Mouse (Mus musculus): ENCODE measurements around the gene Med12l. TPM values are rescaled to one million over a fixed set of nuclear protein-coding genes. Genes with fewer than 3 reads are reported as not detected.

Gene Med12l
- polyA plus RNA-seq, 1 experiment from 2014 or later, result 5.5 TPM

- no peaks in the 10 kb centered on the region for H3K4me1 ChIP-seq (replicated peaks; ENCODE audit: control insufficient read depth, insufficient read depth, low read length)
- H3K27me3 ChIP-seq (ENCODE audit: control insufficient read depth, insufficient read depth, low read length), result no peaks in the 10 kb centered on the region
- no peak for DNase-seq (ENCODE audit: low spot score)
- WGBS, result 90% methylated on average over 4 of the region's 4 CpGs
- no peak overlapping the region for H3K27ac ChIP-seq (ENCODE audit: low read depth, low read length)
- no peak overlapping the region for H3K4me2 ChIP-seq (ENCODE audit: low read depth, low read length, severe bottlenecking)
- ATAC-seq (replicated peaks; ENCODE audit: low FRiP score), result no peak
- no peak overlapping the region for H3K9ac ChIP-seq (ENCODE audit: low read length)
- no peaks in the 10 kb centered on the region for H3K9me3 ChIP-seq (ENCODE audit: control insufficient read depth, low read length)
- H3K36me3 ChIP-seq (ENCODE audit: control insufficient read depth, insufficient read depth, low read length), result no peaks in the 10 kb centered on the region
- no peak overlapping the region for H3K4me3 ChIP-seq (ENCODE audit: low read depth, low read length)
These were observed 181.7 kb downstream of the Med12l start for GRCm38 (mm10) chr3:59187336-59187735.

- DNase-seq (ENCODE audit: low spot score), result no peak
- Histone ChIP-seq H3K9ac (ENCODE audit: low read length) (no peak overlapping the region), H3K27me3 (ENCODE audit: control insufficient read depth, insufficient read depth, low read length) (no peaks in the 10 kb centered on the region), H3K4me1 (replicated peaks; ENCODE audit: control insufficient read depth, insufficient read depth, low read length) (no peaks in the 10 kb centered on the region), H3K9me3 (ENCODE audit: control insufficient read depth, low read length) (no peaks in the 10 kb centered on the region), H3K4me2 (ENCODE audit: low read depth, low read length, severe bottlenecking) (no peak overlapping the region), H3K27ac (ENCODE audit: low read depth, low read length) (no peak overlapping the region), H3K36me3 (ENCODE audit: control insufficient read depth, insufficient read depth, low read length) (no peaks in the 10 kb centered on the region), H3K4me3 (ENCODE audit: low read depth, low read length) (no peak overlapping the region)
- 95% methylated on average over 6 of the region's 6 CpGs for WGBS
- no peak for ATAC-seq (replicated peaks; ENCODE audit: low FRiP score)
These were observed 186.0 kb downstream of the Med12l start for GRCm38 (mm10) chr3:59191674-59192073.

DNA sequence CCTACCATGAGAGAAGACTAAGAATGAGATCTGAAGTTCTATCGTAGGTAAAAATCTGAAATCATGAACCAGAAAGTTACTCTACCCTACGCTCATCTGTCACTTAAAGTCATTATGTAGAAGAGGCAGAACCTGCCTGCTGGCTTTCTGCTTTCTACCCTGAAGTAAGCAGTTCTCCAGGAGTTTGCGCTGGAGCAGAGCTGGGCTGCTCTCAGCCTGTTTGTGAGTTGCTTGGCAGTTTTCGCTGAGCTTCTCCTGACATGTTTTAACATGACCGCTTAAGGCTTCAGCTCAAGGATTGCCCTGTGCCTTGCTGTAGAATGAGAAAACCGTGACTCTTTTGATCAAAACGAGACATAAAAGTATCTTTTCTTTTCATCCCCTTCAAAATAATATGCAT is 188.5 kb downstream of the Med12l start:
- no peak overlapping the region for H3K4me3 ChIP-seq (ENCODE audit: low read depth, low read length)
- no peaks in the 10 kb centered on the region for H3K4me1 ChIP-seq (replicated peaks; ENCODE audit: control insufficient read depth, insufficient read depth, low read length)
- H3K27me3 ChIP-seq (ENCODE audit: control insufficient read depth, insufficient read depth, low read length), result no peaks in the 10 kb centered on the region
- H3K27ac ChIP-seq (ENCODE audit: low read depth, low read length), result no peak overlapping the region
- H3K36me3 ChIP-seq (ENCODE audit: control insufficient read depth, insufficient read depth, low read length), result no peaks in the 10 kb centered on the region
- H3K4me2 ChIP-seq (ENCODE audit: low read depth, low read length, severe bottlenecking), result no peak overlapping the region
- WGBS, result 89% methylated on average over 7 of the region's 7 CpGs
- H3K9me3 ChIP-seq (ENCODE audit: control insufficient read depth, low read length), result no peaks in the 10 kb centered on the region
- H3K9ac ChIP-seq (ENCODE audit: low read length), result no peak overlapping the region
- ATAC-seq (replicated peaks; ENCODE audit: low FRiP score) (no peak), DNase-seq (ENCODE audit: low spot score) (no peak)

DNA sequence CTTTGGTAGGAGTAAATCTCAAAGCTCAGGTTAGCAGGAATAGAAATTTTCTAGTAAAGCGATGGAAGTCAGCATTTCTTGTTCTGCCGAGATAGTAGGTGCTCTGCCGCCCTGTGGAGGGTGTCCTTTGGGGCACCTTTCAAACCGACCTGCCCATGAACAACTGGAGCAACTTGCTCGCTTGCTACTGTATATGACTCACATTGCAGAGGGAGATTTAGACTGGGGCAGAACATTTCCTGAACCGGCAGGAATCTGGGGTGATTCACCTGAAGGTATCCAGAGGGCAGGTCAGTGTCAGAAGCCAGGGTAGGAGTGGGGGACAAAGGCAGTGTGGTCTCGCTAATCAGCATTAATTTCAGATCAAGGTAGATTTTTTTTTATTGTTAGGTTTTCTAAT is 189.3 kb downstream of the Med12l start, which contains the start of gene Gpr87:
Gene Gpr87, minus strand, starts transcription at position 167 of the 400 bp plus-strand sequence.
- DNase-seq (ENCODE audit: low spot score), result no peak
- 91% methylated on average over 7 of the region's 7 CpGs for WGBS

DNA sequence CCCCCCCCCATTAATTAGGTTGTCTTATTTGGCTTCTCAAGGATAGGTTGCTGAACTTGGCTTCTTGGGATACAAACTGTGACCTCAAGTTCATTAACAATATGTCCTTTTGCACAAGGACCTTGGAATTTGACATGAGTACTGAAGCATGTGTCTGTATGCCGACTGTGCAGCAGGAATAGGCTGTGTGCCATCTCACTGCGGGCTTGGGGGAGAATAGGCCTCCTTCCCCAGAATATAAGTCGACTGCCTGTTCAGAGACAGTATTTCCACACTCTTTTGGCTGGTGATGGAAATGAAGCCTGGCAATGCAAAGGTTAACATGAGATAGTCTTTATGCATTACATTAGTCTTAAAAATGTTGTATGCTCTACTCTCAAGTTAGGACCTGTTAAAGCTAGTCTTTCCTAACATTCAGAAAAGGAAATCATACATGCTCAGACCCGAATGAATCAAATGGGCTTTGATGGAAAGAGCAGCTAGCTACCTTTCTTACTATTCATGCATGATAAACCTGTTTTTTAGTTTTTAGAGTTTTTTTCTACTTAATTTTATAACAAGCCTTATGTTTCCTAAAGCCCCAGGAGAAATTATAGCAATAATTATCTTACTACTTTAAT is 191.8 kb downstream of the Med12l start:
- WGBS, result 81% methylated on average over 4 of the region's 4 CpGs
- Histone ChIP-seq H3K4me1 (replicated peaks; ENCODE audit: control insufficient read depth, insufficient read depth, low read length) (no peaks in the 10 kb centered on the region), H3K9ac (ENCODE audit: low read length) (no peak overlapping the region), H3K36me3 (ENCODE audit: control insufficient read depth, insufficient read depth, low read length) (no peaks in the 10 kb centered on the region), H3K4me3 (ENCODE audit: low read depth, low read length) (no peak overlapping the region), H3K27me3 (ENCODE audit: control insufficient read depth, insufficient read depth, low read length) (no peaks in the 10 kb centered on the region), H3K9me3 (ENCODE audit: control insufficient read depth, low read length) (no peaks in the 10 kb centered on the region), H3K4me2 (ENCODE audit: low read depth, low read length, severe bottlenecking) (no peak overlapping the region), H3K27ac (ENCODE audit: low read depth, low read length) (no peak overlapping the region)
- no peak for ATAC-seq (replicated peaks; ENCODE audit: low FRiP score)
- no peak for DNase-seq (ENCODE audit: low spot score)

More for the DNA sequence above, 189.3 kb downstream of the Med12l start, which contains the start of gene Gpr87:
- Histone ChIP-seq H3K4me2 (ENCODE audit: low read depth, low read length, severe bottlenecking) (no peak within 1 kb of the TSS), H3K4me1 (replicated peaks; ENCODE audit: control insufficient read depth, insufficient read depth, low read length) (no peaks in the 10 kb centered on the region), H3K9ac (ENCODE audit: low read length) (no peak within 1 kb of the TSS), H3K9me3 (ENCODE audit: control insufficient read depth, low read length) (no peaks in the 10 kb centered on the region), H3K36me3 (ENCODE audit: control insufficient read depth, insufficient read depth, low read length) (no peaks in the 10 kb centered on the region), H3K27me3 (ENCODE audit: control insufficient read depth, insufficient read depth, low read length) (no peaks in the 10 kb centered on the region), H3K4me3 (ENCODE audit: low read depth, low read length) (no peak within 1 kb of the TSS), H3K27ac (ENCODE audit: low read depth, low read length) (no peak within 1 kb of the TSS)
- ATAC-seq (replicated peaks; ENCODE audit: low FRiP score), result no peak

GRCm38 (mm10) chr3:59203802-59204520 is 198.3 kb downstream of the Med12l start:
- no peaks in the 10 kb centered on the region for H3K4me1 ChIP-seq (replicated peaks; ENCODE audit: control insufficient read depth, insufficient read depth, low read length)
- no peaks in the 10 kb centered on the region for H3K36me3 ChIP-seq (ENCODE audit: control insufficient read depth, insufficient read depth, low read length)
- WGBS, result 80% methylated on average over 8 of the region's 8 CpGs
- no peak overlapping the region for H3K4me3 ChIP-seq (ENCODE audit: low read depth, low read length)
- ATAC-seq (replicated peaks; ENCODE audit: low FRiP score) (no peak), DNase-seq (ENCODE audit: low spot score) (no peak)
- H3K9ac ChIP-seq (ENCODE audit: low read length), result no peak overlapping the region
- no peak overlapping the region for H3K4me2 ChIP-seq (ENCODE audit: low read depth, low read length, severe bottlenecking)
- H3K27ac ChIP-seq (ENCODE audit: low read depth, low read length), result no peak overlapping the region
- H3K9me3 ChIP-seq (ENCODE audit: control insufficient read depth, low read length), result no peaks in the 10 kb centered on the region
- no peaks in the 10 kb centered on the region for H3K27me3 ChIP-seq (ENCODE audit: control insufficient read depth, insufficient read depth, low read length)

- no peak for DNase-seq (ENCODE audit: low spot score)
- 81% methylated on average over 11 of the region's 11 CpGs for WGBS
These were observed 199.3 kb downstream of the Med12l start for GRCm38 (mm10) chr3:59204719-59205503.

DNA sequence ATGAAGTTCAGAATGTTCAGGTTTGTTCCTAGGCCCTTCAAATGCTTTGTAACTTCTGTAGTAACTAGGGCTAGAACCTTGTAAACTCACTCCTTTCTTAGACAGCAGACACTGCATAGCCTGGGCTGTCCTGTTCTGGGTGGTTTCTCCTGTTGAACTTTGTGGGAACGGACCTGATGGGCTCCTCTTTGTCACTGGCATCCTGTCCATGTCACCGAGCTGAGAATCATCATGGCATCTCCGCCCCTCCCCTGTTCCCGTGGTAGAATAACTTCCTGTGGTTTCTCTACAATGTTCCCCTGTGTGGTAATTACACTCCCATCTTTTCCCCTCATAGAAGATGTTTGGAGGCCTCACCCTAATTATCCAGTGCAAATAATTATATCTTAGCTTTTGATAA is 200.3 kb downstream of the Med12l start:
- no peak for ATAC-seq (replicated peaks; ENCODE audit: low FRiP score)
- Histone ChIP-seq H3K27me3 (ENCODE audit: control insufficient read depth, insufficient read depth, low read length) (no peaks in the 10 kb centered on the region), H3K4me2 (ENCODE audit: low read depth, low read length, severe bottlenecking) (no peak overlapping the region), H3K4me3 (ENCODE audit: low read depth, low read length) (no peak overlapping the region), H3K27ac (ENCODE audit: low read depth, low read length) (no peak overlapping the region), H3K4me1 (replicated peaks; ENCODE audit: control insufficient read depth, insufficient read depth, low read length) (no peaks in the 10 kb centered on the region), H3K9ac (ENCODE audit: low read length) (no peak overlapping the region), H3K36me3 (ENCODE audit: control insufficient read depth, insufficient read depth, low read length) (no peaks in the 10 kb centered on the region), H3K9me3 (ENCODE audit: control insufficient read depth, low read length) (no peaks in the 10 kb centered on the region)
- 88% methylated on average over 4 of the region's 4 CpGs for WGBS
- no peak for DNase-seq (ENCODE audit: low spot score)

More at GRCm38 (mm10) chr3:59204719-59205503, 199.3 kb downstream of the Med12l start:
- no peaks in the 10 kb centered on the region for H3K36me3 ChIP-seq (ENCODE audit: control insufficient read depth, insufficient read depth, low read length)
- H3K27ac ChIP-seq (ENCODE audit: low read depth, low read length), result no peak overlapping the region
- no peaks in the 10 kb centered on the region for H3K27me3 ChIP-seq (ENCODE audit: control insufficient read depth, insufficient read depth, low read length)
- no peak overlapping the region for H3K9ac ChIP-seq (ENCODE audit: low read length)
- no peak overlapping the region for H3K4me3 ChIP-seq (ENCODE audit: low read depth, low read length)
- no peak overlapping the region for H3K4me2 ChIP-seq (ENCODE audit: low read depth, low read length, severe bottlenecking)
- no peak for ATAC-seq (replicated peaks; ENCODE audit: low FRiP score)
- H3K4me1 ChIP-seq (replicated peaks; ENCODE audit: control insufficient read depth, insufficient read depth, low read length), result no peaks in the 10 kb centered on the region
- no peaks in the 10 kb centered on the region for H3K9me3 ChIP-seq (ENCODE audit: control insufficient read depth, low read length)
